In the genomic region with DNA sequence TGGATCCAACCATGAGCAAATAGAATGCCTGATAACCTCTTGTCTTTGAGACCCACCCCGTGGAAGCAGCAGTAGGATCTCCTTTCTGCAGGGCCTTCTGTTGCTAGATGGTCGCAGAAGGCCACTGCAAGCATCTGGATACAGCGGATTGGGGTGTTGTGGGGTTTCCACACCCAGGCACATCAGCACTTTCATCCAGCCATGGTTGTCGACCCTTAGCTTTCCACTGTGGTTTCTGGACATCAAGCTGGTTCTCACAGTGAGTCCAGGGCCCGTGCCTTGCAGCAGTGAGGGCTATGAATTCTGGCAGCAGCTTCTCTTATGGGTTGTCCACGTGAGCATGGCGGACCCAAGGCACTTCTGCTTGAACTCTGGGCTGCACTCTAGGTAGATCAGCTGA, we compare ENCODE assay signal across 21 mouse cellular contexts.
"Had no signal": no experiment of that assay in that cellular context is flagged by ENCODE, and none has a peak within 500 bp of the region (broad histone marks: within the 10 kb centered on the region; RNA-seq: fewer than 3 reads in every experiment).

No protein-coding gene starts in this region.

- H3K36me3 ChIP-seq: heart, embryonic 12.5 days; hindbrain, embryonic 10.5 days; hindbrain, embryonic 12.5 days; intestine, embryonic 15.5 days; kidney, embryonic 15.5 days; limb, embryonic 12.5 days; liver, embryonic 13.5 days; liver, embryonic 15.5 days had no signal

- H3K9ac ChIP-seq: heart, embryonic 12.5 days; hindbrain, embryonic 12.5 days; hindbrain, embryonic 14.5 days; intestine, embryonic 15.5 days; kidney, embryonic 15.5 days; limb, embryonic 12.5 days; liver, embryonic 13.5 days; liver, embryonic 15.5 days had no signal

- H3K4me1 ChIP-seq: liver, embryonic 13.5 days; liver, embryonic 15.5 days had no signal

- DNase-seq: gastrocnemius, adult 2 months; gastrocnemius, postnatal 14 days; heart, postnatal 14 days; heart, postnatal 36 days; kidney, adult 2 months; kidney, adult 9 months; kidney, postnatal 4 days; layer of hippocampus, adult 9-11 months; layer of hippocampus, postnatal 36 days; left cerebral cortex, postnatal 4 days; liver; liver, embryonic 13.5 days had no signal

- H3K4me3 ChIP-seq: gastrocnemius, adult 2 months; heart, embryonic 12.5 days; hindbrain, embryonic 10.5 days; hindbrain, embryonic 12.5 days; intestine, embryonic 15.5 days; kidney, embryonic 15.5 days; limb, embryonic 12.5 days; liver, embryonic 13.5 days; liver, embryonic 15.5 days had no signal

- H3K27me3 ChIP-seq: heart, embryonic 12.5 days; hindbrain, embryonic 12.5 days; intestine, embryonic 15.5 days; kidney, embryonic 15.5 days; limb, embryonic 12.5 days; liver, embryonic 13.5 days; liver, embryonic 15.5 days had no signal

- H3K27ac ChIP-seq: gastrocnemius, adult 2 months; hindbrain, embryonic 10.5 days; hindbrain, embryonic 12.5 days; hindbrain, embryonic 14.5 days; intestine, embryonic 15.5 days; kidney, embryonic 15.5 days; kidney, postnatal 0 days; limb, embryonic 12.5 days; liver, embryonic 13.5 days; liver, embryonic 15.5 days had no signal

- H3K9me3 ChIP-seq: heart, embryonic 12.5 days; hindbrain, embryonic 10.5 days; hindbrain, embryonic 12.5 days; intestine, embryonic 15.5 days; kidney, embryonic 15.5 days; limb, embryonic 12.5 days; liver, embryonic 13.5 days; liver, embryonic 15.5 days had no signal
